Mouse (Mus musculus) neural tube, embryonic 14.5 days (tissue): Measurements from ENCODE around the gene Ovol3. TPM values are rescaled to one million over a fixed set of nuclear protein-coding genes. Genes with fewer than 3 reads are reported as not detected.

Source experiments
- ATAC-seq: fragments of 200-750 bp; cut with Nextera tagmentation; 2 replicates; pipeline ENCODE4 v1.8.0; 2017; ENCODE audit warnings: low read depth, mild to moderate bottlenecking, moderate TSS enrichment, moderate library complexity
- H3K27ac ChIP-seq: fragments of 300-500 bp; sonication (generic); 2 replicates; pipeline ENCODE4 v1.5.1; 2014; ENCODE audit warnings: low read depth, mild to moderate bottlenecking, control low read depth, low read length, moderate library complexity, mixed read lengths
- H3K27me3 ChIP-seq: fragments of 300-500 bp; sonication (generic); 2 replicates; pipeline ENCODE4 v1.6.1; 2014; ENCODE audit warnings: low read length; ENCODE audit not compliant: control insufficient read depth, insufficient read depth
- H3K36me3 ChIP-seq: fragments of 300-500 bp; sonication (generic); 2 replicates; pipeline ENCODE4 v1.6.1; 2014; ENCODE audit warnings: low read length, mixed read lengths; ENCODE audit not compliant: control insufficient read depth, insufficient read depth
- H3K4me1 ChIP-seq: fragments of 300-500 bp; sonication (generic); 2 replicates; pipeline ENCODE4 v1.6.1; 2014; ENCODE audit warnings: low read length; ENCODE audit not compliant: control insufficient read depth, insufficient read depth
- H3K4me2 ChIP-seq: fragments of 300-500 bp; sonication (generic); 2 replicates; pipeline ENCODE4 v1.6.1; 2014; ENCODE audit warnings: mild to moderate bottlenecking, low read depth, low read length, control low read depth
- H3K4me3 ChIP-seq: fragments of 300-500 bp; sonication (generic); 2 replicates; pipeline ENCODE4 v1.5.1; 2014; ENCODE audit warnings: low read depth, low read length, control low read depth, mixed read lengths
- H3K9ac ChIP-seq: fragments of 300-500 bp; sonication (generic); replicated peaks from 2 replicates; pipeline ENCODE4 v1.6.1; 2014; ENCODE audit warnings: low read depth, mild to moderate bottlenecking, control low read depth, low read length, mixed read lengths
- H3K9me3 ChIP-seq: fragments of 300-500 bp; sonication (generic); 2 replicates; pipeline ENCODE4 v1.6.1; 2016; ENCODE audit warnings: low read length; ENCODE audit not compliant: control insufficient read depth
- WGBS: fragments of 180-500 bp; shearing (Covaris S2); extraction: QIAGEN DNeasy Blood & Tissue Kit; methylation state at CpG from one replicate; pipeline ENCODE4 v1.1.7; 2014; 5-methylcytosine and 5-hydroxymethylcytosine counted together
- polyA plus RNA-seq: library from polyadenylated mRNA; unstranded; fragments of >200 nt; fragmentation: Nextera tagmentation; extraction: Ambion mirVana; gene quantifications from 2 replicates; pipeline ENCODE4 v1.2.1, GENCODE M21; 2014

Gene Ovol3
- polyA plus RNA-seq, 1 experiment from 2014 or later = not detected

DNA sequence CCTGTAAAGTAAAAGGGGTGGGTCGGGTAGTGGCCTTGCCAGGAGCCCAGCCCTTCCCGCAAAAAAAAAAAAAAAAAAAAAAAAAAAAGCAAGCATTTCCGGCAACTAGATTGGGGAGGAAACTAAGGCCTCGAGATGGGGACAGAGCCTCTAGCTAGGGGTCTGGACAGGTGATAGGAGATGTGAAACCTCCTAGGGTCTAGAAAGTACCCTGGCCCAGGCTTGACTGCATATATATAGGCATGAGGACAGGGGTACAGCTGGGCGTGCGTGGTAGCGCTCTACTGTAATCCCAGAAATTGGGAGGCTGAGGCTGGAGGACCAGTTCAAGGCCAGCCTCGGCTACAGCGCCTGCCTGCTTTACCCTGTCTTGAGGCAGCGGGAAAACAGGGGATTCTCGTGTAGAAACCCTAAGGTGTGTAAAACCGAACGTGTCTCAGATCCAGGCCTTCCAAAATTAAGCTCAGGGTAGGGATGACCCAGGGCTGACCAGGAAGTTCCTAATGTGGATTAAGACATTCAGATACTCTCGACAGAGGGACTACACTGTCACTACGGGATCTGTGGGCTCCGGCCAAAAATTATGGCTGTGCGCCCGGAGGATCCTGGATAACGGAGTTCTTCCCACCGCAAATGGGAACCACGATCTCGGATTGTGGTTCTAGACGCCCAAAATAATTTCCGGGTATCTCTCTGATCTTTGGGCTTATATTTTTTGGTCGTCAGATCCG lies 41.3 kb downstream of the Ovol3 start:
- Histone ChIP-seq H3K9me3 (no peaks in the 10 kb centered on the region), H3K4me1 (peaks cover 15% of the 10 kb centered on the region), H3K4me3 (peak overlapping the region; percentile 80), H3K27me3 (no peaks in the 10 kb centered on the region), H3K36me3 (peaks cover 21% of the 10 kb centered on the region; the same call in 1 of the 2 replicates), H3K4me2 (peak overlapping the region; percentile 87), H3K27ac (peak overlapping the region; percentile 57), H3K9ac (peak overlapping the region; percentile 77)
- WGBS = under 1% methylated on average over 26 of the region's 26 CpGs
- peak; percentile 35; the same call in 1 of the 2 replicates for ATAC-seq

DNA sequence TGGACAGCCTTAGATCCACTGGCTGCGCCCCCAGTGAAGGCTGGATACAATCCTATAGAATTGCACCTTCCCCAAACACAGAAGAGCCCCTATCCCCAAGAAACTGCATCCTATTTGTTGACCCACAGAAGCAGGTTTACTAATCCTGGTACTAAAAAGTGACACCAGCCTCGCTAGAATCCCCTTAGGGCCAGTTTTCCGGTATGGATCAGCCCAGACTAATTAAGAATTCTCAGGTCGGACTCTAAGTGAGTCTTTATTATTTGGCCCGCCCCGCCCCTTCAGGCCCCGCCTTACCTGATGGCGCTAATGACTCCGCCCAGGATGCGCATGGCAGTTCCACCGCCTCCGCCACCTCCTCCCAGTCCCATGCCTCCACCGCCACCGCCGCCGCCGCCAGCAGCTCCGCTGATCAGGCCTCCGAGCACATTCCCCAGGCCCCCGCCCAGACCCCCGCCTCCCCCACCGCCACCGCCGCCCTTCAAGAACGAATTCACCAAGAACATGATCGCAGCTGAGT lies 41.9 kb downstream of the Ovol3 start:
- Histone ChIP-seq H3K27ac (peak overlapping the region; percentile 57), H3K9me3 (no peaks in the 10 kb centered on the region), H3K4me1 (peaks cover 15% of the 10 kb centered on the region), H3K27me3 (no peaks in the 10 kb centered on the region), H3K4me2 (peak overlapping the region; percentile 87), H3K36me3 (peaks cover 27% of the 10 kb centered on the region; the same call in 1 of the 2 replicates), H3K9ac (peak overlapping the region; percentile 77), H3K4me3 (peak overlapping the region; percentile 80)
- WGBS = under 1% methylated on average over 25 of the region's 26 CpGs
- peak; percentile 75 for ATAC-seq

- Histone ChIP-seq H3K4me1 (peaks cover 15% of the 10 kb centered on the region), H3K36me3 (peaks cover 32% of the 10 kb centered on the region), H3K9ac (peak overlapping the region; percentile 77; the same call in 1 of the 2 replicates), H3K9me3 (no peaks in the 10 kb centered on the region), H3K4me2 (peak overlapping the region; percentile 87), H3K27ac (no peak overlapping the region), H3K27me3 (no peaks in the 10 kb centered on the region), H3K4me3 (peak overlapping the region; percentile 80)
- WGBS = 16% methylated on average over 8 of the region's 9 CpGs
- ATAC-seq = no peak
Observed at GRCm38 (mm10) chr7:30193013-30193412, 42.5 kb downstream of the Ovol3 start.

DNA sequence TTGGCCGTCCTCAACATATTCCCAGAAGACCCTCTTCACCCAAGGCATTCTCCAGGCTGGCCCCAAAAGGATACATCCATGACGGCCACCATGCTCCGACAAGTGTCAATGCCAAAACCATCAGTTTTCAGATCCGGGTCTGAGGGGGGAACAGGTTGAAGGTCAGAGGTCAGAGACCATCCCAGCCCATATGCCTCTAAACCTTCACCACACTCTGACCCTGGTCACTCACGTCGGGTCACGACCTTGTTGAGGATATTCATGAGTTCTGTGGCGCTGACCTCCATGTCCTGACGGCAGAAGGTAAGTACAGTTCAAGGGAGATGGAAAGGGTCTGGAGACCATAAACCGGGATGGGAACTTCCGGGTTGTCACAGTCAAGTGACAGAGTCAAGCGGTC lies 43.4 kb downstream of the Ovol3 start:
- Histone ChIP-seq H3K27ac (no peak overlapping the region), H3K4me1 (peaks cover 15% of the 10 kb centered on the region), H3K9ac (no peak overlapping the region), H3K4me3 (no peak overlapping the region), H3K27me3 (no peaks in the 10 kb centered on the region), H3K36me3 (peaks cover 41% of the 10 kb centered on the region), H3K9me3 (no peaks in the 10 kb centered on the region), H3K4me2 (no peak overlapping the region)
- WGBS = 90% methylated on average over 12 of the region's 12 CpGs
- ATAC-seq = no peak

DNA sequence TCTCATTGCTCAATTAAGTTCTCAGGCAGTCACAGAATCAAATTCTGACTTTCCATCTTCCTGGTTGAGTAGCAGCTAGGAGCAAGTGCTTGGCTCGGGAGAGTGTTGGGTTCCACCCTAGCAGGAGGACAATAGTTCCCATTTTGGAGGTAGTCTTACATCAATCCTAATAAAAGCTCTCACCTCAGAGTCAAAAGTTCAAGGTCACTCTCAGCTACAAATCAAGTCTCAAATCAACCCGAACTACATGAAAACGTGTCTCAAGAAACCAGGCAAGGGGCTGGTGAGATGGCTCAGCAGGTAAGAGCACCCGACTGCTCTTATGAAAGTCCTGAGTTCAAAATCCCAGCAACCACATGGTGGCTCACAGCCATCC lies 46.4 kb downstream of the Ovol3 start:
- peaks cover 15% of the 10 kb centered on the region for H3K4me1 ChIP-seq
- 82% methylated on average over 4 of the region's 4 CpGs for WGBS
- H3K27me3 ChIP-seq = no peaks in the 10 kb centered on the region
- no peak for ATAC-seq
- no peak overlapping the region for H3K4me2 ChIP-seq
- no peak overlapping the region for H3K27ac ChIP-seq
- H3K9ac ChIP-seq = no peak overlapping the region
- H3K9me3 ChIP-seq = no peaks in the 10 kb centered on the region
- H3K4me3 ChIP-seq = no peak overlapping the region
- peaks cover 49% of the 10 kb centered on the region for H3K36me3 ChIP-seq

- 93% methylated on average over 12 of the region's 12 CpGs for WGBS
- Histone ChIP-seq H3K27ac (no peak overlapping the region), H3K9ac (no peak overlapping the region), H3K4me3 (no peak overlapping the region), H3K4me1 (peaks cover 16% of the 10 kb centered on the region), H3K27me3 (no peaks in the 10 kb centered on the region), H3K4me2 (no peak overlapping the region), H3K9me3 (no peaks in the 10 kb centered on the region), H3K36me3 (peaks cover 49% of the 10 kb centered on the region)
- ATAC-seq = no peak
Observed at GRCm38 (mm10) chr7:30188344-30189115, 47.0 kb downstream of the Ovol3 start.

- H3K27ac ChIP-seq = no peak overlapping the region
- H3K4me1 ChIP-seq = peaks cover 5% of the 10 kb centered on the region; the same call in 1 of the 2 replicates
- no peak overlapping the region for H3K4me3 ChIP-seq
- H3K4me2 ChIP-seq = no peak overlapping the region
- no peaks in the 10 kb centered on the region for H3K9me3 ChIP-seq
- H3K27me3 ChIP-seq = no peaks in the 10 kb centered on the region
- H3K9ac ChIP-seq = no peak overlapping the region
- peaks cover 28% of the 10 kb centered on the region for H3K36me3 ChIP-seq
- 75% methylated on average over 13 of the region's 13 CpGs for WGBS
- ATAC-seq = no peak
Observed at GRCm38 (mm10) chr7:30184641-30185348, 50.7 kb downstream of the Ovol3 start.

DNA sequence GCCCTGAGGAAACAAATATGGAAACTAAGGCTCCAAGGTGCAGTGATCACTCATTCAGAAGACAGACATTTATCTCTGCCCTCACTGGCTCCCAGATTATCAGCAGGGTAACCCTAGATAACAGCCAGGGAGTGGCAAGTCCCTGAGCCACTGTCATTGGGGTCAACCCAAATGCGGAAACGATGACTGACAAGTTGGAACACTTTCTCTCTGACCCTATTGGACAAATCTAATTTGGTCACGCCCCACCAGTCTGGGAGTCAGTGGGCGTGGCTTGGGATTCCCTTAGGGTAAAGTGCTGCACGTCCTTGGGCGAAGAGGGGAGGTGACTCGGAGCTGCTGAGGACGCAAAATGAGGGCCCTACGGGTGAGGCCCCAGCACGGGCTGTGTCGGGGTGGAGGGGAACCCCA lies 51.6 kb downstream of the Ovol3 start, which contains the start of gene Cox7a1:
Cox7a1 (plus strand) TSS at position 266 of the 411 bp plus-strand sequence.
- peaks cover 24% of the 10 kb centered on the region for H3K36me3 ChIP-seq
- H3K27ac ChIP-seq = no peak within 1 kb of the TSS
- H3K27me3 ChIP-seq = no peaks in the 10 kb centered on the region
- H3K4me2 ChIP-seq = peak within 1 kb of the TSS; percentile 28; the same call in 1 of the 2 replicates
- H3K9ac ChIP-seq = no peak within 1 kb of the TSS
- no peaks in the 10 kb centered on the region for H3K9me3 ChIP-seq
- WGBS = 1% methylated on average over 11 of the region's 11 CpGs
- peak; percentile 31; the same call in 1 of the 2 replicates for ATAC-seq
- H3K4me3 ChIP-seq = no peak within 1 kb of the TSS
- H3K4me1 ChIP-seq = peaks cover 5% of the 10 kb centered on the region; the same call in 1 of the 2 replicates
